Comparison of ENCODE assay signal across 8 mouse cellular contexts in genomic region chr1:134302568-134303238, GRCm38 (mm10). TPM values are rescaled to one million over a fixed set of nuclear protein-coding genes. Genes with fewer than 3 reads are reported as not detected.
DNase-seq lines count a peak whose midpoint lies in the region; ATAC-seq lines count a peak whose summit lies in the region.

No protein-coding gene starts in this region.

- WGBS in embryonic facial prominence, embryonic 11.5 days, result 15% methylated on average over 8 of the region's 8 CpGs
- WGBS in heart, embryonic 13.5 days, result 27% methylated on average over 8 of the region's 8 CpGs
- 51% methylated on average over 8 of the region's 8 CpGs for WGBS in kidney, embryonic 15.5 days

- H3K27ac ChIP-seq in embryonic facial prominence, embryonic 11.5 days (replicated peaks; ENCODE audit: low read depth, low read length), result peak overlapping the region; percentile 62; the same call in 1 of the 2 replicates
- H3K27ac ChIP-seq in heart, embryonic 13.5 days (replicated peaks), result peak overlapping the region; percentile 94
- peak overlapping the region; percentile 57 for H3K27ac ChIP-seq in kidney, embryonic 15.5 days

- peak; percentile 37 for DNase-seq in embryo, embryonic 10.5 days (ENCODE audit: low spot score)
- DNase-seq in embryo, embryonic 10 days (ENCODE audit: low spot score), result no peak
- DNase-seq in embryonic facial prominence, embryonic 11.5 days (ENCODE audit: low spot score), result peak; percentile 65
- peak; percentile 60 for DNase-seq in lung, postnatal 14 days
- DNase-seq in splenic B cell, adult 2 months (ENCODE audit: low read depth, low spot score), result peak; percentile 57
- DNase-seq in frontal cortex, adult 2 months (ENCODE audit: extremely low spot score in 1 of 2, low spot score in 1 of 2), result no peak

- no peak overlapping the region for H3K9ac ChIP-seq in embryonic facial prominence, embryonic 11.5 days (replicated peaks; ENCODE audit: low read length)
- peak overlapping the region; percentile 64 for H3K9ac ChIP-seq in heart, embryonic 13.5 days
- H3K9ac ChIP-seq in kidney, embryonic 15.5 days, result no peak overlapping the region

- ATAC-seq in embryonic facial prominence, embryonic 11.5 days (replicated peaks; ENCODE audit: insufficient number of reproducible peaks, low FRiP score, low TSS enrichment, low read depth), result no peak
- no peak for ATAC-seq in heart, embryonic 13.5 days (ENCODE audit: extremely low read depth, insufficient number of reproducible peaks, low FRiP score, low TSS enrichment)
- ATAC-seq in kidney, embryonic 15.5 days (replicated peaks; ENCODE audit: low FRiP score), result no peak

- H3K4me1 ChIP-seq in embryonic facial prominence, embryonic 11.5 days (ENCODE audit: control insufficient read depth, insufficient read depth, low read length), result peaks cover 3% of the 10 kb centered on the region
- peaks cover 51% of the 10 kb centered on the region for H3K4me1 ChIP-seq in heart, embryonic 13.5 days
- peaks cover 26% of the 10 kb centered on the region for H3K4me1 ChIP-seq in kidney, embryonic 15.5 days

- H3K36me3 ChIP-seq in embryonic facial prominence, embryonic 11.5 days (replicated peaks; ENCODE audit: control insufficient read depth, insufficient read depth, low read depth, low read length), result no peaks in the 10 kb centered on the region
- H3K36me3 ChIP-seq in heart, embryonic 13.5 days, result peaks cover 32% of the 10 kb centered on the region
- no peaks in the 10 kb centered on the region; the same call in 1 of the 2 replicates for H3K36me3 ChIP-seq in kidney, embryonic 15.5 days
- no peaks in the 10 kb centered on the region for H3K36me3 ChIP-seq in splenic B cell, adult 2 months (ENCODE audit: control insufficient read depth, insufficient read depth, low read length, poor library complexity, severe bottlenecking)

- H3K27me3 ChIP-seq in embryonic facial prominence, embryonic 11.5 days (ENCODE audit: control insufficient read depth, insufficient read depth, low read length), result peaks cover 24% of the 10 kb centered on the region
- peaks cover 23% of the 10 kb centered on the region for H3K27me3 ChIP-seq in heart, embryonic 13.5 days (replicated peaks)
- peaks cover 29% of the 10 kb centered on the region for H3K27me3 ChIP-seq in kidney, embryonic 15.5 days
- H3K27me3 ChIP-seq in splenic B cell, adult 2 months (ENCODE audit: control insufficient read depth, insufficient read depth, low read length, poor library complexity, severe bottlenecking), result no peaks in the 10 kb centered on the region

- no peak overlapping the region for H3K4me2 ChIP-seq in embryonic facial prominence, embryonic 11.5 days (ENCODE audit: low read depth, low read length)
- H3K4me2 ChIP-seq in heart, embryonic 13.5 days, result peak overlapping the region; percentile 11; the same call in 1 of the 2 replicates
- no peak overlapping the region for H3K4me2 ChIP-seq in kidney, embryonic 15.5 days

- no peak overlapping the region for H3K4me3 ChIP-seq in embryonic facial prominence, embryonic 11.5 days (ENCODE audit: low read depth, low read length)
- no peak overlapping the region for H3K4me3 ChIP-seq in heart, embryonic 13.5 days
- no peak overlapping the region for H3K4me3 ChIP-seq in kidney, embryonic 15.5 days (replicated peaks)

- H3K9me3 ChIP-seq in embryonic facial prominence, embryonic 11.5 days (replicated peaks; ENCODE audit: control insufficient read depth, low read length), result 0 out of 2 replicates have a peak, but pooled peaks cover 4% of the 10 kb centered on the region
- no peaks in the 10 kb centered on the region for H3K9me3 ChIP-seq in heart, embryonic 13.5 days
- H3K9me3 ChIP-seq in kidney, embryonic 15.5 days (replicated peaks), result no peaks in the 10 kb centered on the region

RNA-seq across cellular contexts. Expression of gene Myog, which starts 12.9 kb away (rescaled TPM):
- 15.2 and 19.8 TPM in 2 replicates for polyA plus RNA-seq in embryonic facial prominence, embryonic 11.5 days (2014; fragmentation: Nextera tagmentation; extraction: Ambion mirVana)
- polyA plus RNA-seq in heart, embryonic 13.5 days (2015; fragmentation: Nextera tagmentation; extraction: Ambion mirVana), result 1.5 and 3.5 TPM in 2 replicates
- 13.1 and 19.9 TPM in 2 replicates for polyA plus RNA-seq in kidney, embryonic 15.5 days (2015; fragmentation: Nextera tagmentation; extraction: Ambion mirVana)
- polyA plus RNA-seq in frontal cortex, adult 2 months (2012; rRNA removed), result 0.14 and 0.15 TPM in 2 replicates

RNA-seq across cellular contexts. Expression of gene Ppfia4, which starts 30.0 kb away (rescaled TPM):
- polyA plus RNA-seq in embryonic facial prominence, embryonic 11.5 days (2014; fragmentation: Nextera tagmentation; extraction: Ambion mirVana), result 1.9 and 2.2 TPM in 2 replicates
- polyA plus RNA-seq in heart, embryonic 13.5 days (2015; fragmentation: Nextera tagmentation; extraction: Ambion mirVana), result 10.9 and 12.6 TPM in 2 replicates
- polyA plus RNA-seq in kidney, embryonic 15.5 days (2015; fragmentation: Nextera tagmentation; extraction: Ambion mirVana), result 2.9 and 3.0 TPM in 2 replicates
- polyA plus RNA-seq in frontal cortex, adult 2 months (2012; rRNA removed), result 49.4 TPM in 2 replicates

RNA-seq across cellular contexts. Expression of gene Tmem183a, which starts 59.1 kb away (rescaled TPM):
- 128 and 133 TPM in 2 replicates for polyA plus RNA-seq in embryonic facial prominence, embryonic 11.5 days (2014; fragmentation: Nextera tagmentation; extraction: Ambion mirVana)
- polyA plus RNA-seq in heart, embryonic 13.5 days (2015; fragmentation: Nextera tagmentation; extraction: Ambion mirVana), result 54.0 and 63.0 TPM in 2 replicates
- polyA plus RNA-seq in kidney, embryonic 15.5 days (2015; fragmentation: Nextera tagmentation; extraction: Ambion mirVana), result 79.0 and 80.9 TPM in 2 replicates
- polyA plus RNA-seq in frontal cortex, adult 2 months (2012; rRNA removed), result 54.0 and 62.4 TPM in 2 replicates

Comparison
In these comparisons a context has a peak if more than half of its experiments do, and no peak if none do; other contexts are left out.
1. DNase-seq: peak in embryo, embryonic 10.5 days (single experiment), embryonic facial prominence, embryonic 11.5 days (single experiment), lung, postnatal 14 days (single experiment) and splenic B cell, adult 2 months (single experiment); none in embryo, embryonic 10 days (single experiment) and frontal cortex, adult 2 months (0 of 2).
2. Peak in every context shown above with its lines, with median percentiles within 50 percentile points of each other: H3K27ac ChIP-seq.